Mouse (Mus musculus) forebrain, embryonic 14.5 days (tissue): ENCODE data around the gene Ddx6. TPM values are rescaled to one million over a fixed set of nuclear protein-coding genes. Genes with fewer than 3 reads are reported as not detected.

Experiments
- ATAC-seq: fragments of 200-750 bp; cut with Nextera tagmentation; 2 replicates; pipeline ENCODE4 v1.8.0; 2017; ENCODE audit warnings: mild to moderate bottlenecking, moderate library complexity
- DNase-seq: peaks from one replicate; pipeline ENCODE4 v3.0.0-alpha.2; 2015; ENCODE audit warnings: low spot score
- H3K27ac ChIP-seq: fragments of 300-500 bp; sonication (generic); 2 replicates; pipeline ENCODE4 v1.5.1; 2014; ENCODE audit warnings: low read depth, mild to moderate bottlenecking, control low read depth, low read length, moderate library complexity
- H3K27me3 ChIP-seq: fragments of 300-500 bp; sonication (generic); replicated peaks from 2 replicates; pipeline ENCODE4 v1.6.1; 2014; ENCODE audit warnings: low read length, control low read depth, mixed read lengths; ENCODE audit not compliant: control insufficient read depth, insufficient read depth
- H3K36me3 ChIP-seq: fragments of 300-500 bp; sonication (generic); 2 replicates; pipeline ENCODE4 v1.6.1; 2014; ENCODE audit warnings: low read length, control low read depth; ENCODE audit not compliant: control insufficient read depth, insufficient read depth
- H3K4me1 ChIP-seq: fragments of 300-500 bp; sonication (generic); 2 replicates; pipeline ENCODE4 v1.6.1; 2014; ENCODE audit warnings: antibody characterized with exemption, low read length, control low read depth; ENCODE audit not compliant: control insufficient read depth, insufficient read depth
- H3K4me2 ChIP-seq: fragments of 300-500 bp; sonication (generic); 2 replicates; pipeline ENCODE4 v1.6.1; 2014; ENCODE audit warnings: mild to moderate bottlenecking, control low read depth, low read length
- H3K4me3 ChIP-seq: fragments of 300-500 bp; sonication (generic); 2 replicates; pipeline ENCODE4 v1.5.1; 2014; ENCODE audit warnings: low read depth, low read length, control low read depth
- H3K9ac ChIP-seq: fragments of 300-500 bp; sonication (generic); 2 replicates; pipeline ENCODE4 v1.6.1; 2014; ENCODE audit warnings: mild to moderate bottlenecking, low read length, control low read depth, moderate library complexity
- H3K9me3 ChIP-seq: fragments of 300-500 bp; sonication (generic); replicated peaks from 2 replicates; pipeline ENCODE4 v1.6.1; 2016; ENCODE audit warnings: low read length, control low read depth, mixed read lengths; ENCODE audit not compliant: control insufficient read depth
- WGBS: fragments of 180-500 bp; shearing (Covaris S2); extraction: QIAGEN DNeasy Blood & Tissue Kit; methylation state at CpG from one replicate; pipeline ENCODE4 v1.1.7; 2014; 5-methylcytosine and 5-hydroxymethylcytosine counted together
- polyA plus RNA-seq: library from polyadenylated mRNA; unstranded; fragments of >200 nt; fragmentation: Nextera tagmentation; extraction: Ambion mirVana; gene quantifications from 2 replicates; pipeline ENCODE4 v1.2.1, GENCODE M21; 2014

Gene Ddx6
- 21.1 and 29.6 TPM in 2 replicates for polyA plus RNA-seq

DNA sequence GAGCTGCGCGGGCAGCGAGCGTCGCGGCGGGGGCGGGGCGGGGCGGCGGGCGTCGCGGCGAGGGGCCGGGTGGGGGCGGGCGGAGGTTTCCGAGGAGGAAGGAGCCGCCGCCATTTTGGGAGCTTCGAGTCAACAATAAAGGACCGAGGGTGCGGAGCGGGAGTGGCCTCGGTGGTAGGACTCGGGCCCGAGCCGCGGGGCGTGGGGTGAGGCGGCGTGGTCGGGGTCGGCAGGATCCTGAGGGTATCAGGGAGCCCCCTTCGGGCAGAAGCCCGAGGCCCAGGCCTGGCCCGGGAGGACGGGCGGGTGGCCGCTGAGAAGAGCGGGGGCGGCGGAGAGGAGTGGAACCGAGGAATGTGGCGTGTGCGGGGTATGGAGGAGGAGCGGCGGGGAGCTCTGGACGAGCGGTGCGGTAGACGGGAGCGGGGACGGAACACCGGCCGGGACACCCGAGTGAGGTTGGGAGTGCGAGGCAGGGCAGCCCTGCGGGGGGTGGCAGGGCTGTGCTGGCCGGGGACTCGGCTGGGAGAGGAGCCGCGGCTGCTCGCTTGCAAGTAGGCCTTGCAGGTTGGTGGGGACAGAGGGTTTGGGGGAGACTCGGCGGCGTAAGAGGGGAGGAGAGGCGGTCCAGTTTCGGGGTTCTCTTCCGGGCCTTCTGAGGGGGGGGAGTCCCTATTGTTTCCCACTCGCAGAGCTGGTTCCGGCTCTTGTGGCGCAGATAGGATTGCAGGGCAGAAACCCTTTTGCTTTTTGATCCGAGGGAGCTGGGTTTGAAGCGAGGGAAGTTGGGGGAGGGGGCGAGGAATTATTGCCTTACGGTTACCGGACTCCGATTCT is at the start of gene Ddx6:
Ddx6 (plus strand) TSS at position 114 of the 837 bp plus-strand sequence.
- ATAC-seq (peak; percentile 63), DNase-seq (peak; percentile 81)
- peak within 1 kb of the TSS; percentile 98 for H3K4me3 ChIP-seq
- peaks cover 26% of the 10 kb centered on the region for H3K36me3 ChIP-seq
- H3K4me2 ChIP-seq, result peak within 1 kb of the TSS; percentile 96
- peak within 1 kb of the TSS; percentile 99 for H3K27ac ChIP-seq
- H3K27me3 ChIP-seq, result no peaks in the 10 kb centered on the region
- H3K9ac ChIP-seq, result peak within 1 kb of the TSS; percentile 100
- peaks cover 28% of the 10 kb centered on the region for H3K4me1 ChIP-seq
- H3K9me3 ChIP-seq, result no peaks in the 10 kb centered on the region
- under 1% methylated on average over 65 of the region's 80 CpGs for WGBS

DNA sequence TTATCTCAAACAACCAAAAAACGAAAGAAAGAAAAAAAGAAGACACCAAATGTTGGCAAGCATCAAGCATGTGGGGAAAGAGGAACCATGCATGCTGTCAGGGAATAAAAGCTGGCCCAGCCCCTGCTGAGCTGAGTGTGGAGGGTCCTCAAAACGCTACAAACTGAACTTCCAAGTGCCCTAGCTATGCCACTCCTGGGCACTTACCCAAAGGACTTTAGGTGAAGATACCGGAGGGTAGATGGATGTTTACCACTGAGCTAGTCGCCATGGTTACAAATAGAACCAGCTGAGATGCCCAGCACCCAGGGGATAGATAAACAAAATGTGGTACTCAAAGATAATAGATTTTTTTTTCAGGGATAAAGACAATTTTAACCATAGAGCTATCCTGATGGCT is 43.1 kb upstream of the Ddx6 start, which contains the start of gene Cxcr5:
Cxcr5 (minus strand) TSS at position 281 of the 400 bp plus-strand sequence.
- H3K4me2 ChIP-seq, result no peak within 1 kb of the TSS
- no peak within 1 kb of the TSS for H3K4me3 ChIP-seq
- H3K9ac ChIP-seq, result no peak within 1 kb of the TSS
- no peaks in the 10 kb centered on the region for H3K27me3 ChIP-seq
- H3K9me3 ChIP-seq, result no peaks in the 10 kb centered on the region
- H3K36me3 ChIP-seq, result no peaks in the 10 kb centered on the region
- peaks cover 5% of the 10 kb centered on the region; the same call in 1 of the 2 replicates for H3K4me1 ChIP-seq
- ATAC-seq (no peak), DNase-seq (peak; percentile 14)
- WGBS, result 70% methylated on average over 4 of the region's 4 CpGs
- H3K27ac ChIP-seq, result no peak within 1 kb of the TSS

DNA sequence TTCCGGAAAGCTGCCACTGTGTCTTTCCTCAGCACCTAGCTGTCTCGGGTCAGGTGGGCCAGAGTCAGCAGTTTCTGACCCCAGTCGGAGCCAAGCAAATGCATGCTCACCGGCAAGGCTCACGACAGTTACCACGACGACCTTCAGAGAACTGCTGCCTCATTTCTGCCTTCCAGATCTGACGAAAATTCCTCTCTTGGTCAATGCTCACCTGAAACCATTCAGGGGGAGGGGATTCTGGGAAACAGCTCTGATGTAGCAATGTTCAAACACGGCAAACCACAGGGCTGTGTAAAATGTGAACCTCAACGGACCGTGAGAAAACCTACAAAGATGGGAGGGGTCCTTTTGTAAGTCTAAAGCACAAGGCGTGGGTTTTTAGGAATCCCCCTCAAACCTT is 41.8 kb upstream of the Ddx6 start:
- ATAC-seq (no peak), DNase-seq (no peak)
- Histone ChIP-seq H3K4me3 (no peak overlapping the region), H3K27me3 (no peaks in the 10 kb centered on the region), H3K4me2 (no peak overlapping the region), H3K9ac (no peak overlapping the region), H3K36me3 (no peaks in the 10 kb centered on the region), H3K27ac (no peak overlapping the region), H3K4me1 (peaks cover 5% of the 10 kb centered on the region; the same call in 1 of the 2 replicates), H3K9me3 (no peaks in the 10 kb centered on the region)
- 56% methylated on average over 12 of the region's 12 CpGs for WGBS

DNA sequence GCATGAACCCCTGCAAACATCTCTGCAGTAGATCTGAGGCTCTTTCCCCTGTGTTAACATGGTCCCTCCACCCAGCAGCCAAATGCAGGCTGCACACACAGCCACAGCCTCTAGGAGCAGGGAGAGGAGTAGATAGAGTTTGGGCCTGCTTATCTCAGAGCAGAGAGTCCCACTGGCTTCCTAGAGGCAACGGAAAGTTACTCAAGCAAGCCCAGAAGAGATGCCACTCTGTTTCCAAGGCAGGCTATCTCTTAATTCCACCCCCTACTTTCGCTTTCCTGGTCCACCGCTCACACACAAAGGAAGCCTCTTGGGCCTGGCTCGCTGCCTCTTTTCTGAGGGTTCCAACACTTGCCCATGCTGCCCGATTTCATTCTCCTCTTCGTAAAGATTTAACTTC is 39.3 kb upstream of the Ddx6 start:
- Histone ChIP-seq H3K9ac (no peak overlapping the region), H3K36me3 (no peaks in the 10 kb centered on the region), H3K4me2 (no peak overlapping the region), H3K4me1 (peaks cover 5% of the 10 kb centered on the region; the same call in 1 of the 2 replicates), H3K9me3 (no peaks in the 10 kb centered on the region), H3K27me3 (no peaks in the 10 kb centered on the region), H3K4me3 (no peak overlapping the region), H3K27ac (no peak overlapping the region)
- peak; percentile 48 for DNase-seq
- 14% methylated on average over 6 of the region's 6 CpGs for WGBS
- no peak for ATAC-seq

DNA sequence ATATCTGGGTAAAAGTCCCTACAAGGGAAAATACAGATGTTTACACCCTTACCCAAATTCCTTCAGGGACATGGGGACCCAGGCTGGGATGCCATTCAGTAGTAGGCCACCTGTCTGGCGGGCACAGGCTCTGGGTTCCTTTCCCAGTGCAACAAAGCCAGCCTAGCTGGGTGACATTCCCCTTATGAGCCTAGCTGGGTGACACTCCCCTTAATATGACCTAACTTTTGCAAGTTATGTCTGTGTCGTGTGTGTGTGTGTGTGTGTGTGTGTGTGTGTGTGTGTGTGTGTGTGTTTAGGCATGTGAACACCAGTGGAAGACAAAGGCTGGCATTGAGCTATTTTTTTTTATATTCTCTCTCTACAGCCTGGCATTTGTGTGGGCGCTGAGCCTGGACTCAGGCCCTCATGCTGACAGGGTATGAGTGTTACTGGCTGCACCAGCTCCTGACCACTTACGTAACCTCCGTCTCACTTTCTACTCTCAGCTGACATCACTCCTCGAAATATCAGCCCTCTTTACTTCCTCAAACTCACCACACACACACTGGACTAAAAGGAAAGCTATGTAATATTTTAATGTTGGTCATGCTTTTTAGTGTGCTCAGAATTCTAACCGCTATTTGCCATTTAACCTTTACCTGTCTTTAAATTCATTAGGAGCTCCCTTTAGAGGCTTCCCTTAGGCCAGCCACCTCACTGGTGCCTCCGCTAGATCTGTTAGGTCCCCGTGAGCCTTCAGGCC is 37.2 kb upstream of the Ddx6 start:
- 73% methylated on average over 9 of the region's 9 CpGs for WGBS
- no peak overlapping the region for H3K4me2 ChIP-seq
- no peaks in the 10 kb centered on the region for H3K36me3 ChIP-seq
- no peak overlapping the region for H3K9ac ChIP-seq
- no peaks in the 10 kb centered on the region for H3K9me3 ChIP-seq
- ATAC-seq (no peak), DNase-seq (no peak)
- H3K27me3 ChIP-seq, result no peaks in the 10 kb centered on the region
- peaks cover 5% of the 10 kb centered on the region; the same call in 1 of the 2 replicates for H3K4me1 ChIP-seq
- no peak overlapping the region for H3K27ac ChIP-seq
- H3K4me3 ChIP-seq, result no peak overlapping the region

DNA sequence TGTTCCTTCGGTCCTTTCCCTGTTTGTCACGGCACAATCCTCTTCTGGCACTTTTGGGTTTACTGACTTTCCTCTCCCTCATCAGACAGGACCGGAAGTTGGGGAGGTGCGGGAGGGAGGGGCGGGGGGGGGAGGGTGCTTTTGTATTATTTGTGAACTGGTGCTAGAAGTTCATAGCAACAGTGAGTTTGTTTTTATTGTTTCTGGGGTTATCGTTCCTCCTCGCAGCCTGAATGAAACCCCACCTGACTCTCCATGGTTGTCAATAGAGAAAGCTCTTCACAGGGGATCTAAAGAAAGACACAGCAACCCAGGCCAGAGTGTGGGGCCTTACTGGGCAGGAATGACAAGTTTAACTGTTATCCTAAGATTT is 36.6 kb upstream of the Ddx6 start:
- H3K9me3 ChIP-seq, result no peaks in the 10 kb centered on the region
- WGBS, result 34% methylated on average over 7 of the region's 7 CpGs
- H3K27ac ChIP-seq, result no peak overlapping the region
- no peak overlapping the region for H3K9ac ChIP-seq
- H3K4me2 ChIP-seq, result no peak overlapping the region
- no peaks in the 10 kb centered on the region for H3K36me3 ChIP-seq
- no peaks in the 10 kb centered on the region for H3K27me3 ChIP-seq
- H3K4me1 ChIP-seq, result peaks cover 5% of the 10 kb centered on the region; the same call in 1 of the 2 replicates
- no peak overlapping the region for H3K4me3 ChIP-seq
- ATAC-seq, result no peak
- DNase-seq, result no peak

DNA sequence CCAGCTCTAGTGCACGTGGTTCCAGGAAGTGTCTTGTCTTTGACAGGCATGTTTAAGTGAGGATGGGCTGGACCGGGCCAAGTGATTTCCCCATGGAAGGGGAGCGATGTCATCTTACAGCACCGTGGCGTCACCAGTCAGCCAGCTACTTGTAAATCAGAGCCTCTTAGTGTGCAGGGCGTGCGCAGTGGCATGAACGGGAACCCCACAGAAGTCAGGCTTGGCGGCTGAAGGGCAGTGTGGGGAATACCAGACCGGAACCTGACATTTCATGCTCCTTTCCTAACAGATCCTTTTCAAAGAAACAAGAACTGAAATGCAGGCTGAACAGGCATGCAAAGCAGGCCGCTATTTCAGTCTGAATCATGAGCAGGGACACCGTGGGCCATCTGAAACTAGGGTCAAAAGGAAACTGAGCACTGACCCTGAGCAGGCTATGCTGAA is 33.7 kb upstream of the Ddx6 start:
- Histone ChIP-seq H3K4me3 (no peak overlapping the region), H3K27me3 (no peaks in the 10 kb centered on the region), H3K36me3 (no peaks in the 10 kb centered on the region), H3K9me3 (no peaks in the 10 kb centered on the region), H3K4me2 (no peak overlapping the region), H3K9ac (no peak overlapping the region), H3K27ac (no peak overlapping the region), H3K4me1 (no peaks in the 10 kb centered on the region)
- DNase-seq, result no peak
- WGBS, result 85% methylated on average over 12 of the region's 12 CpGs
- ATAC-seq, result no peak

DNA sequence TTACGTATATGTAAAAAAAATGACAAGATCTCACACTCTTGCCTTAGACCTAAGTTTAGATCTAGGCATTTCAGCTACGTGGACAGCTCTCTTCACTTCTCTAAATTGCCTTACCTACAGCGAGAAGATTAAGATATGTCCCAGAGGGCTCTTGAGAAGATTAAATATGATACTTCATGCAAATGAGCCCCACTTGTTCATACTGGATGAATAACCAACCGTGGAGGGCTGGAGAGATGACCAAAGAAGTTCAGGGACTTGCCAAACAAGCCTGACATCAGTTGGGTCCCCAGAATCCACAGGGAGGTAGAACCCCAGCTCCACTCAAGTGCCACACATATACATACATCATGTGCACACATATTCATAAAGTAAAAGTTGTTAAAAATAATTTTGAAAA is 31.4 kb upstream of the Ddx6 start:
- 78% methylated on average over 4 of the region's 4 CpGs for WGBS
- DNase-seq (no peak), ATAC-seq (no peak)
- no peak overlapping the region for H3K4me3 ChIP-seq
- H3K36me3 ChIP-seq, result no peaks in the 10 kb centered on the region
- no peaks in the 10 kb centered on the region for H3K4me1 ChIP-seq
- no peak overlapping the region for H3K4me2 ChIP-seq
- no peaks in the 10 kb centered on the region for H3K9me3 ChIP-seq
- H3K27ac ChIP-seq, result no peak overlapping the region
- H3K9ac ChIP-seq, result no peak overlapping the region
- H3K27me3 ChIP-seq, result no peaks in the 10 kb centered on the region
